Mouse (Mus musculus): ENCODE data around the gene Zdhhc14.

DNA sequence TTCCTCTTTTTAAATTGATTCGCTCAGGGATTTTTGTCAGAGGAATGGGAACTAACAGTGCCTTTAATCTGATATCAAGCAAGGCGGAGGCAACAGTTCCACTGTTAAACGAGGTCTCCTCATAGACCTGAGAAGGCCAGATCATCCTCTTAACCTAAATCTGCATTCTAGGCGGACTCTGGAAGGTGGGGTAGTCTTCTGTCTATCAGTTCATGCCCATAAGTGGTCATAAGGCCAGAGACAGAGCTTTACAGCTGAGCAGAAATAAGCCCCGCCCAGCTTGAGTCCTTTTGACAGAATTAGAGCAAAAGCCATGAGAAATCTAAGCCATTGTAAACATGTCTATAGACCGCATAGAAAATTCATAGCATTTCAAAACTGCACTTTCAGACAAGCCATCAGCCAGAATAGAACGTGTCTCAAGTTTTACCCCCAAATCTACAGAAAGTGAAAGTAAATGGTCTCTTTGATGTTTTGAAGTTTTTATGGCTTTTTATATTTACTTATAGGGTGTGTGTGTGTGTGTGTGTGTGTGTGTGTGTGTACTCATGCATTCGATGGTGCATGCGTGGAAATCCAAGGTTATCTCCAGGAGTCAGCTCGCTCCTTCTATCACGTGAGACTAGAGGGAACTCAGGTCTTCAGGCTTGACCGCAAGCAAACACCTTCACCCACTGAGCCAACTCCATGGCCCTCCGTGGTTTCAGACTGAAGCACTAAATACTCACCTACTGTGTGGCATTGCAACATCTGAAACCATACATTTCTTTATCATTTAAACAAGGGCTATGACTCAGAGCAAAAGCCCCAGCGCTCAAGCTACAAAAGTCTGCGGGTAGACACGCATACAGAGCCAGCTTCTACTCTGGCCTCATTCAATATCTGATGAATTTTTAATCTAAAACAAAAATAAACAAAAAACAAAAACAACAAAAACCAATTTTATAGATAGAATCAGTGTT, 255.5 kb downstream of the Zdhhc14 start:
- no peak for TF ChIP-seq CTCF (IDR thresholded peaks at IDR 0.05; ENCODE audit: low read depth)
- TF ChIP-seq EP300 (IDR thresholded peaks at IDR 0.05; ENCODE audit: low read depth) = no peak
